Mouse (Mus musculus): ENCODE measurements around the gene Cebpzos. TPM values are rescaled to one million over a fixed set of nuclear protein-coding genes. Genes with fewer than 3 reads are reported as not detected.
A peak's percentile ranks its signal among the peaks of the same experiment; 100 is the strongest.

Gene Cebpzos
- total and polyA plus RNA-seq, 2 experiments from 2014 or later: 17.6 to 132 TPM

DNA sequence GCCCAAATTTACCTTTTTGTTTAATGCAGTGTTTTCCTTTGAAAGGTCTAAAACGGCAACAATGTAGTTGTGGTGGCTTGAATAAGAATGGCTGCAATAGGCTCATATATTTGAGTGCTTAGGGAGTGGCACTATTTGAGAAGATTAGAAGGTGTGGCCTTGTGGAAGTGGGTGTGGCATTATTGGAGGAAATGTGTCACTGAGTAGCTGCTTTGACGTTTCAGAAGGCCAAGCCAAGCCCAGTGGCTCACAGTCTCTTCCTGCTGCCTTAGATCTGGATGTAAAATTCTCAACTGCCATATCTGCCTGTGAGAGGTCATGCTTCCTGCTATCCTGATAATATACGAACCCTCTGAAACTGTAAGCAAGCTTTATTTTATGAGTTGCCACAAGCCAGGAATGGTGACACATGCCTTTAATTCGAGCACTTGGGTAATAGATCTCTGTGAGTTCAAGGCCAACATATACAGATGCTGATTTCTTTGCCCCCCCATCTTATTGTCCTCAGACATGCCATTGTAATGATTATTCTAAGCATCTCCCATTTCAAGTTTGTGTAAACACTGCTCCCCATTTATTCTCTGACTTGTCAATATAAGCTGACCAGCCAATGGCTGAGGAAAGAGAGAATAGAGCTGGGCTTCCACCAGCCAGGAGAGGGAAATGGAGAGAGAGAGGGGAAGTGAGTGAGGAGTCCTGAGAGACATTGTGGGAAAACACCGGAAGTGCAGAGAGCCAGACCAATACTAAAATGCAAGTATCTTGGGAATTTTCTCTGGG lies 30.8 kb upstream of the Cebpzos start:
- no peaks in the 10 kb centered on the region for H3K27me3 ChIP-seq (ENCODE audit: insufficient read depth, low read length)
- no peak for ATAC-seq (ENCODE audit: low FRiP score)
- H3K9ac ChIP-seq (replicated peaks; ENCODE audit: low read length, poor library complexity, severe bottlenecking): no peak overlapping the region
- no peak overlapping the region for H3K27ac ChIP-seq (ENCODE audit: low read depth, low read length)
- H3K4me2 ChIP-seq (ENCODE audit: low read depth, low read length, poor library complexity, severe bottlenecking): no peak overlapping the region
- H3K4me1 ChIP-seq (ENCODE audit: insufficient read depth, low read length): no peaks in the 10 kb centered on the region
- H3K9me3 ChIP-seq (ENCODE audit: low read length): no peaks in the 10 kb centered on the region
- H3K4me3 ChIP-seq (ENCODE audit: low read depth, low read length): no peak overlapping the region
- no peak for DNase-seq (ENCODE audit: low spot score)
- WGBS: 88% methylated on average over 5 of the region's 5 CpGs
- TF ChIP-seq CTCF (IDR thresholded peaks at IDR 0.05): no peak
- no peaks in the 10 kb centered on the region for H3K36me3 ChIP-seq (ENCODE audit: insufficient read depth, low read length)

DNA sequence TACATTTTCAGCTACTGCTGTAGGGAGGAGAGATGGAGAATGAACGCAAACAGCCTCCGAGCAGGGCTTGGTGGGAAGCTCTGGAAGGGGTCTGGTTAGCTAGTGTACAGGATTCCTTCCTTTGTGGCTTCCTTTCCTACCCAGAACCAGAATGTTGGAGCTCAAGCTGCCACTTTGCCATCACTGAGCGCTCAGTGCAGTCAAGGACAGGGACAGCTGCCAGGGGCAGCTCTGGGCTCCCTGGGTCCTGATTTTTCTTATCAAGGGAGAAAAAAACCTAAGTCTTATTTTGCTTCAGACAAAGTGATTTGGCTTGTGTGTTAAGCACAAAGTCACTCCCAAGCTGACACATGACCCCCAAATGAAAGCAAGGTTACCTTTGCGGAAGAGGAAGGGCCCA lies 27.7 kb upstream of the Cebpzos start:
- WGBS: 93% methylated on average over 4 of the region's 4 CpGs
- Histone ChIP-seq H3K27me3 (ENCODE audit: insufficient read depth, low read length) (no peaks in the 10 kb centered on the region), H3K4me1 (ENCODE audit: insufficient read depth, low read length) (no peaks in the 10 kb centered on the region), H3K9me3 (ENCODE audit: low read length) (no peaks in the 10 kb centered on the region), H3K4me2 (ENCODE audit: low read depth, low read length, poor library complexity, severe bottlenecking) (no peak overlapping the region), H3K9ac (replicated peaks; ENCODE audit: low read length, poor library complexity, severe bottlenecking) (no peak overlapping the region), H3K27ac (ENCODE audit: low read depth, low read length) (no peak overlapping the region), H3K4me3 (ENCODE audit: low read depth, low read length) (no peak overlapping the region), H3K36me3 (ENCODE audit: insufficient read depth, low read length) (no peaks in the 10 kb centered on the region)
- TF ChIP-seq CTCF (IDR thresholded peaks at IDR 0.05): no peak
- DNase-seq (ENCODE audit: low spot score): peak; percentile 4
- ATAC-seq (ENCODE audit: low FRiP score): no peak

DNA sequence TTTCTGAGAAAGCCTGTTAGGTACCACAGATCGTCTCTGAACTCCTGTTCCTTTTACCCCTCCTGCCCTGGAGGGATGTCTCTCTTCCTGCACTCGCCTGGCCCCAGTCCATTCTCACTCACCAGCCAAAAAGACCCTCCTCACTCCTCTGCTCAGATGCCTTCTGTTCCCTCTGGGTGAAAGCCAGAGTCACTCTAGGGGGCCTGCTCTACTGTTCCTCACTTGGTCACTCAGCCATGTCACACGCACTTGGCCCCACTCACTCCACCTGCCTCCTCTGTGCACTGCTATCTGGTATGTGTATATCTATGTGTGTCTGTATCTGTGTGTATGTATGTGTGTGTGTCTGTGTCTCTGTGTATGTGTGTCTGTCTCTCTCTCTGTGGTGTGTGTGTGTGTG lies 27.1 kb upstream of the Cebpzos start:
- Histone ChIP-seq H3K9me3 (ENCODE audit: low read length) (no peaks in the 10 kb centered on the region), H3K36me3 (ENCODE audit: insufficient read depth, low read length) (no peaks in the 10 kb centered on the region), H3K4me3 (ENCODE audit: low read depth, low read length) (no peak overlapping the region), H3K4me2 (ENCODE audit: low read depth, low read length, poor library complexity, severe bottlenecking) (no peak overlapping the region), H3K27ac (ENCODE audit: low read depth, low read length) (no peak overlapping the region), H3K27me3 (ENCODE audit: insufficient read depth, low read length) (no peaks in the 10 kb centered on the region), H3K4me1 (ENCODE audit: insufficient read depth, low read length) (no peaks in the 10 kb centered on the region), H3K9ac (replicated peaks; ENCODE audit: low read length, poor library complexity, severe bottlenecking) (no peak overlapping the region)
- 28% methylated on average over 3 of the region's 3 CpGs for WGBS
- peak; percentile 54; the same call in 1 of the 2 replicates for ATAC-seq (ENCODE audit: low FRiP score)
- peak; percentile 78 for DNase-seq (ENCODE audit: low spot score)
- TF ChIP-seq CTCF (IDR thresholded peaks at IDR 0.05): no peak

DNA sequence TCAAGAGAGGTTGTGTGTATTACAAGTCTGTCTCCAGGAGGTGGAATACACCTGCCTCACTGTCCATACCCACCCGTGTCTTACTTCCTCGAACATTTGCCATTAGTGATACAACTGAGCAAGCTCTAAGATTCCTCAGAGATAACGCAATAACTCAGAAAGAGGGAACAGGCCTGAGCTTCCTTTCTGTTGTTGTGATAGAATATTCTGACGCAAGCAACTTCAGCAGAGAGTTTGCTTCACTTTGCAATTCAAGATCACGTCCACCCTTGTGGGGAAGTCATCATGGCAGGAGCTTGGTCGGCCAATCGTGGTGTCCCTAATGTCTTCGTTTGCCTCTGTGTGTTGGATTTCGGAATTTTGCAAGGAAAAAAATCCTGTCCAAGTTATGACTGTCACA lies 25.3 kb upstream of the Cebpzos start:
- no peaks in the 10 kb centered on the region for H3K4me1 ChIP-seq (ENCODE audit: insufficient read depth, low read length)

DNA sequence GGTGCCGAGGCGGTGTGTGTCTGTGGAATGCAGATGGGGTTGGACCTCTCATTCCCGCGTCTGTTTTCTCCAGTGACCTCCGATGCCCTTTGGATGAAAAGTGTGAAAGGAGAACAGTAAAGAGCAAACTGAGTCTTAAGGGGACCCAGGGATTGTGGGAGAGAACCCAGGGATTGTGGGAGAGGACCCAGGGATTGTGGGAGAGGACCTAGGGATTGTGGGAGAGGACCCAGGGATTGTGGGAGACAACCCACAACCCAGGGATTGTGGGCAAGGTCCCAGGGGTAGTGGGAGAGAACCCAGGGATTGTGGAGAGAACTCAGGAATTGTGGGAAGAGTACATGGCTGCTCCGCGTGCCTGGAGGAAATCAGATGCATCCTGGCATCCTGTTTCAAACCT lies 21.3 kb upstream of the Cebpzos start:
- Histone ChIP-seq H3K27ac (ENCODE audit: low read depth, low read length) (no peak overlapping the region), H3K4me1 (ENCODE audit: insufficient read depth, low read length) (no peaks in the 10 kb centered on the region), H3K4me2 (ENCODE audit: low read depth, low read length, poor library complexity, severe bottlenecking) (no peak overlapping the region), H3K9ac (replicated peaks; ENCODE audit: low read length, poor library complexity, severe bottlenecking) (no peak overlapping the region), H3K36me3 (ENCODE audit: insufficient read depth, low read length) (no peaks in the 10 kb centered on the region), H3K27me3 (ENCODE audit: insufficient read depth, low read length) (no peaks in the 10 kb centered on the region), H3K9me3 (ENCODE audit: low read length) (no peaks in the 10 kb centered on the region), H3K4me3 (ENCODE audit: low read depth, low read length) (no peak overlapping the region)
- TF ChIP-seq CTCF (IDR thresholded peaks at IDR 0.05): no peak
- 86% methylated on average over 7 of the region's 7 CpGs for WGBS
- DNase-seq (ENCODE audit: low spot score) (no peak), ATAC-seq (ENCODE audit: low FRiP score) (no peak)

More for the DNA sequence above, 25.3 kb upstream of the Cebpzos start:
- ATAC-seq (ENCODE audit: low FRiP score) (no peak), DNase-seq (ENCODE audit: low spot score) (no peak)
- Histone ChIP-seq H3K4me2 (ENCODE audit: low read depth, low read length, poor library complexity, severe bottlenecking) (no peak overlapping the region), H3K9ac (replicated peaks; ENCODE audit: low read length, poor library complexity, severe bottlenecking) (no peak overlapping the region), H3K36me3 (ENCODE audit: insufficient read depth, low read length) (no peaks in the 10 kb centered on the region), H3K4me3 (ENCODE audit: low read depth, low read length) (no peak overlapping the region), H3K27ac (ENCODE audit: low read depth, low read length) (no peak overlapping the region), H3K27me3 (ENCODE audit: insufficient read depth, low read length) (no peaks in the 10 kb centered on the region), H3K9me3 (ENCODE audit: low read length) (no peaks in the 10 kb centered on the region)
- no peak for TF ChIP-seq CTCF (IDR thresholded peaks at IDR 0.05)
- WGBS: 83% methylated on average over 9 of the region's 9 CpGs

DNA sequence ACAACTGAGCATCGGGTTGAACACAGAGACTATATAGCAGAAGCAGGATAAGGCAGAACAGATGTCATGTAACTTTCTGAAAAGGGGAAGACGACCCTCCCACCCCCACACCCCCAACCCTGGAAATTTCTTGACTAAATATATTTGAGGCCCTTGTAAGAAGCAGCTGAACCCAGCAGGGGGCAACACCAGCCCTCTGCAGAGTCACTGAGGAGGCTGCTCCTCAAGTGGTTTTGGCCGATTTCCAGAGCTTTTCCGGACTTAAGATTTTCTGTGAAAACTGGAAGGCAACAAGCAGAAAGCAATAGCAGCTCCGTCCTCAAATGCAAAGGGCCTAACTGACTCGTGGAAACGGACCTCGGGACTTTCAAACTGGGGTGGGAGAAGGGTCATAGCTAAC lies 20.9 kb upstream of the Cebpzos start:
- Histone ChIP-seq H3K27ac (ENCODE audit: low read depth, low read length) (no peak overlapping the region), H3K4me1 (ENCODE audit: insufficient read depth, low read length) (no peaks in the 10 kb centered on the region), H3K9ac (replicated peaks; ENCODE audit: low read length, poor library complexity, severe bottlenecking) (no peak overlapping the region), H3K4me2 (ENCODE audit: low read depth, low read length, poor library complexity, severe bottlenecking) (peak overlapping the region; percentile 21; the same call in 1 of the 2 replicates), H3K4me3 (ENCODE audit: low read depth, low read length) (no peak overlapping the region), H3K9me3 (ENCODE audit: low read length) (no peaks in the 10 kb centered on the region), H3K27me3 (ENCODE audit: insufficient read depth, low read length) (no peaks in the 10 kb centered on the region), H3K36me3 (ENCODE audit: insufficient read depth, low read length) (no peaks in the 10 kb centered on the region)
- 33% methylated on average over 8 of the region's 8 CpGs for WGBS
- TF ChIP-seq CTCF (IDR thresholded peaks at IDR 0.05): peak; percentile 57
- peak; percentile 88 for DNase-seq (ENCODE audit: low spot score)
- no peak for ATAC-seq (ENCODE audit: low FRiP score)
